Mouse (Mus musculus): ENCODE results near the gene Uqcc1. TPM values are rescaled to one million over a fixed set of nuclear protein-coding genes. Genes with fewer than 3 reads are reported as not detected.
A peak's percentile ranks its signal among the peaks of the same experiment; 100 is the strongest.
"Not testable (repeated sequence)": the region's sequence is repeated elsewhere in the genome, so short reads cannot be mapped to it uniquely, and the experiment has no call there.

Gene Uqcc1
- total RNA-seq, 2 experiments from 2014 or later: 126 to 179 TPM

DNA sequence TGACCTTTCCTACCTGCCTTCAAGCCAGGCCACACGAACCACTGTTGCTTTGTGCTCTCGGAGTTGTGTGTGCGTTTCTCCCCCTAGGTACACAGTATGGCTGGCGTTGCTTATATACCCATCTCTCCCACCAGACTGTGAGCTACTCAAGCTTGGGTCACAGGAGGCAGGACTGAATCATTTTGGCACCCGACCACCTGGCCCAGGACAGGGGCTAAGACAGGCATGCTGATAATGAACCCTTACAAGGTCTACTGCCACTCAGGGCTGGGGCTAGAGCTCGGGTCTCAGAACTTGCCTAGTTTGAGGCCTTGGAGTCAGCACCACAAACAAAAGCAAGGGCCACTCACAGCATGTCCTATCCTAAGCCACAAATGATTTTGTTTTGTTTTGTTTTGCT lies 68.5 kb downstream of the Uqcc1 start:
- DNase-seq: peak; percentile 74

- DNase-seq: no peak
Observed at GRCm38 (mm10) chr2:155860102-155860501, 70.0 kb downstream of the Uqcc1 start.

- no peak for DNase-seq
Observed at GRCm38 (mm10) chr2:155852536-155852935, 77.6 kb downstream of the Uqcc1 start.

DNA sequence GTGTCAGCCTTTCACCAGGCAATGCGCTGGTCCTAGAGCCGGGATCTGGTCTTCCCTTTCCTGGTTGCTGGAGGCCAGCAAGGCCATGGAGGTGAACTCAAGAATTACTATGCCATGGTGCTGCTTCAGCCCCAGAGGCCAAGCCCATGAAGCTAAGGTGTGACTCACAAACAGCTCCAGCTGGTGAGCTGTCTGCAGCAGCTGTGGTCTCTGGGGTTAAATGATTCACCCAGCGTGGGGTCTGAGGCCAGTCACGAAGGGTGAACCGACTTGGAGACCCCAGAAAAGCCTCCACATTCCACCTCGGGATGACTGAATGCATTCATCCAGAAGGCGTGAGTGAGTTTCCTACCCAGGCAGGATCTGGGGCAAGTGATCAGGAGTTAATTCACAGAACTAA lies 80.0 kb downstream of the Uqcc1 start:
- DNase-seq: no peak

GRCm38 (mm10) chr2:155849464-155849863 lies 80.6 kb downstream of the Uqcc1 start:
- DNase-seq: no peak

GRCm38 (mm10) chr2:155848291-155848690 lies 81.8 kb downstream of the Uqcc1 start:
- DNase-seq: peak; percentile 88

- no peak for DNase-seq
Observed at GRCm38 (mm10) chr2:155846930-155847329, 83.2 kb downstream of the Uqcc1 start.

DNA sequence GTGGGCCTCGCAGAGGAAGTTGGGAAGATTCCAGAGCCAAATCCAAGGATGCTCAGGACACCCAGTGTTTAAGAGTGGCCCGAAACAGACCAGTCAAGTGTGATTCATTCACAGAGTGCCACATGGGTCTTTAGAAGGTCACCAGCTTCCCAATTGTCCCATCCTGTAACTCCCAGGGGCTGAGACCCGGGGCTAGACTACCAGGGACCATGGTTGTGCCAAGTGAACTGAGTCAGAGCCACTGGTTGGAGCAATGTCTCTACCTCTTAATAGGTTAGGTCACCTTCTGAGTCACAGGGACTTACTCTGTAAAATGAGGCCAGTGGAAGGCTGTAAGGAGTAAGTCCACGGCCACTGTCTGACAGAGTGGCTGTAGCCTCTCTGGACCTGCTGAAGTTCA lies 91.1 kb downstream of the Uqcc1 start:
- DNase-seq: no peak

DNA sequence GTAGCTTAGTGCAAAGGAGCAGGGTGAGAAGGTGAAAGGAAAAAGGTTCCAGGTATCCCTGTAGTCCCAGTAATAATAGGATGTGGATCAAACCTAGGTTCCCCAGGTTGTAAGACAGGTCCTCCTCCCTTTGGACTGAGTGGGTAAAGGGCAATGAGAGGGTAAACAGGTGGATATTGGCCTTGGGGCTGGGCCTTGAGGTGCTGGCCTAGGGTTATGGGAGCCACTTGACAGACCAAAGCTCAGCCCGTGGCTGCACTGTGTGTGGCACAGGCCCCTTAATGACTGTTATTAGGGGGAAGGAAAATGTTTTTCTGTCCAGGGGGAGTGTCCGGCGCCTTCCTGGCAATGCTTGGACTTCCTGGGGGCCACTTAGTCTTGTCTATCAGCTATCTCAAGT lies 92.1 kb downstream of the Uqcc1 start:
- no peak for DNase-seq

GRCm38 (mm10) chr2:155834732-155835131 lies 95.4 kb downstream of the Uqcc1 start, which contains the start of gene Fam83c:
Gene Fam83c, minus strand, starts transcription at chr2:155834854.
- DNase-seq: no peak

DNA sequence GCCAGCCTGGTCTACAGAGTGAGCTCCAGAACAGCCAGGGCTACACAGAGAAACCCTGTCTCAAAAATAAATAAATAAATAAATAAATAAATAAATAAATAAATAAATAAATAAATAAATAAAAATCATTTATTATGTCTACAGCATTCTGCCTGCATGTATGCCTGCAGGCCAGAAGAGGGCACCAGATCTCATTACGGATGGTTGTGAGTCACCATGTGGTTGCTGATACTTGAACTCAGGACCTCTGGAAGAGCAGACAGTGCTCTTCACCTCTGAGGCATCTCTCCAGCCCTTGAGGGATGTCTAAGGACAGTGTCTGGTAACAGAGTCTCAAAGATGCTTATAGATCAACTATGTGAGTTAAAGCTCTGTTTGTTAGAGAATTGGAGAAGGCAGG lies 98.0 kb downstream of the Uqcc1 start:
- DNase-seq: not testable (repeated sequence)

GRCm38 (mm10) chr2:155831302-155831701 lies 98.8 kb downstream of the Uqcc1 start:
- DNase-seq: no peak

DNA sequence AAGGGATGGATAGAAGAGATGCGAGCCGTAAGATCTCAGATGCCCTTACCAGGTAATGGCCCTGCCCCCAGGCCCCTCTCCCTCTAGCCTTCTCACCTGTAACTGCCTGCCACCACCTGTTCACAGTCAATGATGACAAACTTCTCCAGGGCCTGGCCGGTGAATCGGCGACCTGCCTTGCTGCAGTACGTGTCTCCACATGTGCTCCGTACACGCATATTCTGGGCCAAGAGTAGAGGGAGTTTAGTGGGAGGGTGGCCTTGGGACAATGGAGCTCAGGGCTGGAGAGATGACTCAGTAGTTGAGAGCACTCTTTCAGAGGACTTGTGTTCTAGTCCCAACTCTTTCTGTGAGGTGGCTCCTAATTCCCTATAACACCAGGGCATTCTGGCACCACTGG lies 99.3 kb downstream of the Uqcc1 start:
- DNase-seq: no peak

DNA sequence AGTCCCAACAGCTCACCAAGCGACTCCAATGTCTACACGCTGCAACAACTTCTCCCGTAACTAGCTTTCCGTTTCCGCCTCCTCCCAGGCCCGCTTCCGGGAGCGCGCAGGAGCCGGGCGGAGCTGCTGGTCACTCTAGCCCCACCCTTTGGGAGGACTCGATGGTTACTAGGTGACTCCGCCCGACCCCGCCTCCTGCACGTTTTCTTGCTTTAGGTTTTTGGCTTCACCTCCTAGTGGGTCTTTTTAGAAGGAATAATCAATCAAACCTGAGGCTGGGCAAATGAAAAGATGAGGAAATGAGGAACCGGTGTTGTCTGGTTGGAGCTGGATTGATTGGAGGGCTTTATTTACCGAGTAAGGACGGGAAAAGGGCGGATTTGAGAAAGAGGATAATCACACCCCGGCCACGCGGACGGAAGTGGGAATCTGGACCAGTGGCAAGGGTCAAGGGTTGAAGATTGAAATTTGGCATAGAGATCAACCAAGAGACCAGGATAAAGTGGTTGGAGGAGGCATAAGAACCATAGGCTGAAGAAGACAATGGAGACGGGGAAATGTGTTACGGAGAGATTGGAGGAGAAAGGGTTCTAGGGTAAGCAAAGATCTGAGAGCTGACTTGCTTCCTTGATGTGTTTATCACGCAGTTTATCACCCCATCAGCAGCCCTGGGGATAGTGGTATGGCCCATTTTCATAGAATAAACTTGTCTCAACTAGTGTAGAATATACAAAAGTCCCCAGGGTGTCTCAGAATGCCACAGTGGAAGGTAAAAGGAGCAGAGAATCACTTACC lies 103.3 kb downstream of the Uqcc1 start, which contains the start of gene Eif6:
Eif6 (minus strand) TSS at position 296 of the 795 bp plus-strand sequence.
- peak; percentile 91 for DNase-seq

- DNase-seq: peak; percentile 49
Observed at GRCm38 (mm10) chr2:155825904-155826629, 104.0 kb downstream of the Uqcc1 start.

DNA sequence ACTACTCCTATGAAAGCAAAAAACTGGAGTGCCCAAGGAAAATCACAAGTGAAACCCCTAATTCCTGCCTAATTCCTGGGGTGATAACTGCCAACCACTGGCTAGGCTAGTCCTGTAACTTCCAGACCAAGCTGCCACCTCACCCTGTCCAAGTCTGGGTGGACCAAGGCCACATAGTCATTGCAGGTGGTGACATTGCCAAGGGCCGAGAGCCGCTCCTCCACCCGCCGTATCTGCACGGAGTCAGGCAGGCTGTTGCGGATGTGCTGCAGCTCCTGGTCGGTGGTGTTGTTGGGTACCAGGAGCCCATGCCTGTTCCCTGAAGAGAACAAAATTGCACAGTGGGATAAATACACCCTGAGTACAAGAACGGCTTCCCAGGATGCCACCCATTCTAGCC lies 106.4 kb downstream of the Uqcc1 start:
- no peak for DNase-seq

DNA sequence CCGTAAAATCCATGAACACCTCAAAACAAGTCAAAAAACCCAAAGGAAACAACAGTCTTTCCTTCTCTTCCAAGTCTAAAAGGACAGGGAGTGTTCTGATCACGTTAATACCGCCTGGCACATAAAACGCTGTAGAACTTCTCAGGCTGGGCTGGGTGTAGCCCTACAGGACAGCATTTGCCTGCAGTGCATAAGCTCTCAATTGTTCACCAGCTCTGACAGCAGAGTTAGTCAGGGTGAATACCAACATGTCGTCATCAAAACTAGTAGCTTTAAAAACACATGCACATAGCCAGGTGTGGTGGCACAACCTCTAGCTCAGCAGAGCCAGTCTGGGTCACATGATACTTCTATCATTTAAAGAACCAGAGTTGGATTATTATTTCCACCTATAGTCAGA lies 109.3 kb downstream of the Uqcc1 start:
- DNase-seq: no peak

GRCm38 (mm10) chr2:155819449-155820251 lies 110.5 kb downstream of the Uqcc1 start:
- no peak for DNase-seq

DNA sequence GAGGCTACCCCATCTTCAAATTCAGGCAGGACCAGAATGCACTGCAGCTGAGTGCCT lies 110.9 kb downstream of the Uqcc1 start, which contains the start of gene BC029722:
BC029722 (minus strand) TSS at position 35 of the 57 bp plus-strand sequence.
- no peak for DNase-seq

DNA sequence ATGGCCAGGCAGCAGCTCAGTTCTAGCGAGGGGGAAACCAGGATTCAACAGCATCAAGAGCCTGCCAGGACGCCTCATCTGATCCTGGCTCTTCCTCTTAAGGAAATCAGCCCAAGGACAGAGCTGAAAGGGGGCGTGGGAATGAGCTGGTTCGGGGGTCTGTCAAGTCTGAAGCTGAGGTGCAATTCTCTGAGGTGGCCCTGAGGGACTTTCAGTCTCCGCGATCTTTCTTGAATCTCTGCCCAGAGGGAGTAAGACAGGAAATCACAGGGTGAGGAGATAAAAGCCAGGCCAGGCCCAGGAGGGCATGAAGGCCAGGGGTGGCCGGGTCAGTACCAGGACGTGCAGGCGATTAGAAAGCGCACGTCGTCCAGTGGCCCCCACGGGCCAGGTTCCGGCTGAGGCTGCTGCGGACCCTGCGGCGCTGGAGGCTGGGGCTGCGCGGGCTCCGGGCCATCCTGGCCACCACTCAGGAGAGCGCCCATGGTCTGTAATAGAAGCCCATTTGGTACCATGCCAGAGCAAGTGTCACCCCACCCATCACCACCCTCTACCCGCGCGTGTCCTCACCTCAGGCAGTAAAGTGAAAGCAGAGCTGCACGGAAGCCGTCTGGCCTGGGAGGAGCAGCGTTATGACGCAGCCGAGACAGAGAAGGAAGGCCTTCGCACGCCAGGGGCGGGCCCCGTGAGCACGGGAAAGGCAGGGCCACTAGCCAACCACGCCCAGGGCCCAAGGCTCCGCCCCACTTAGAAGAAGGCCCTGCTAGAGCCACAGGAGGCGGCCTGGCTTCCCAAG lies 111.3 kb downstream of the Uqcc1 start:
- DNase-seq: peak; percentile 98

- peak; percentile 81 for DNase-seq
Observed at GRCm38 (mm10) chr2:155817301-155818245, 112.5 kb downstream of the Uqcc1 start.
